In the genomic region with DNA sequence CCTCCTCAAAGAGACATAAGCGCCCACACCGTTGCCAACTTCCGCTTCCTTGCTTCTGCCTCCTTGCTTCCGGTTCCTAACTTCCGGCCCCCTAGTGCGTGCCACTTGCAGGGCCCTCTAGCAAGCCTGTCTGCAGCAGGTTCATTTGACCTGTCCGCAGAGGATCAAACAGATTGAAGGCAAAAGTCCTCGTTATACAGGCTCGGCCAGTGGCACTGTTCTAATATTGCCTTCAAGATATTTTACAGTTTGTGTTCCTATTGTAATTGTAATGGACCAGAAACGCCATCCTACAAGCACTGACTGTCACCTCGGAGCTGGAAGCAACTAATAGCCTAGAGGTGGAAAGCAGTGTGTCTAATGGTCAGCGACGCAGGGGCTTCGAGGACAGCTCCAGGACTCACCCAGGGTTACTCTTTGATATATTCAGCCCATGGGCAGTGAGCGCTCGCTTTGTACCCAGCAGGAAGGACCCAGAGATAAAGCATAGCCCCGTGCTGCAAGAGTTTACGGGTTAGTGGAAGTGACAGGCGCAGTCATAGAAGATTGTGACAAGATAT, we compare ENCODE assay signal across 37 mouse cellular contexts. TPM values are rescaled to one million over a fixed set of nuclear protein-coding genes. Genes with fewer than 3 reads are reported as not detected.
A peak's percentile ranks its signal among the peaks of the same experiment; 100 is the strongest.
DNase-seq lines count a peak whose midpoint lies in the region; ATAC-seq lines count a peak whose summit lies in the region.
"Had no signal": no experiment of that assay in that cellular context is flagged by ENCODE, and none has a peak within 500 bp of the region (broad histone marks: within the 10 kb centered on the region; RNA-seq: fewer than 3 reads in every experiment).

Enthd1 (minus strand) TSS at position 51 of the 560 bp plus-strand sequence.

- no peak within 1 kb of the TSS for H3K9ac ChIP-seq in heart, embryonic 12.5 days
- H3K9ac ChIP-seq: forebrain, postnatal 0 days; hindbrain, embryonic 14.5 days; limb, embryonic 13.5 days; lung, embryonic 15.5 days; neural tube, embryonic 13.5 days had no signal

- H3K27me3 ChIP-seq in heart, embryonic 10.5 days (ENCODE audit: insufficient read depth, poor library complexity, severe bottlenecking) = peaks cover 45% of the 10 kb centered on the region
- H3K27me3 ChIP-seq in heart, embryonic 12.5 days (replicated peaks) = peaks cover 49% of the 10 kb centered on the region
- H3K27me3 ChIP-seq: limb, embryonic 13.5 days; neural tube, embryonic 13.5 days had no signal

- 79% methylated on average over 19 of the region's 19 CpGs for WGBS in heart, embryonic 10.5 days
- 74% methylated on average over 19 of the region's 19 CpGs for WGBS in heart, embryonic 12.5 days

- no peak for ATAC-seq in heart, embryonic 12.5 days (ENCODE audit: insufficient number of reproducible peaks, low FRiP score)
- 0 out of 2 replicates have a peak, but pooled peaks have one; percentile 4 for ATAC-seq in megakaryocyte progenitor cell, adult 5-6 weeks (replicated peaks; ENCODE audit: poor library complexity)
- ATAC-seq in megakaryocyte, adult 5-6 weeks (ENCODE audit: poor library complexity, severe bottlenecking) = no peak
- ATAC-seq: forebrain, postnatal 0 days had no signal

- DNase-seq in heart, embryonic 10.5 days (ENCODE audit: low spot score) = peak; percentile 54
- peak; percentile 22 for DNase-seq in 416B (ENCODE audit: low read depth)
- peak; percentile 43 for DNase-seq in R1 (ENCODE audit: low read depth, low spot score)
- no peak for DNase-seq in gastrocnemius, postnatal 25 days
- DNase-seq: adrenal gland, postnatal 14 days; B cell, adult 2 months; cerebellum, adult 11 months; cerebellum, adult 9-10 months; cerebellum, postnatal 36 days; forebrain, postnatal 0 days; kidney, adult 8-10 months; kidney, postnatal 4 days; right cerebral cortex, adult 18-20 months had no signal

- H3K27ac ChIP-seq in heart, embryonic 10.5 days = no peak within 1 kb of the TSS
- H3K27ac ChIP-seq in heart, embryonic 12.5 days (ENCODE audit: poor library complexity, severe bottlenecking) = no peak within 1 kb of the TSS
- H3K27ac ChIP-seq: hindbrain, embryonic 14.5 days; kidney, postnatal 0 days; limb, embryonic 13.5 days; lung, embryonic 15.5 days; neural tube, embryonic 13.5 days; stomach, postnatal 0 days had no signal

- H3K4me1 ChIP-seq in heart, embryonic 10.5 days = peaks cover under 1% of the 10 kb centered on the region
- H3K4me1 ChIP-seq in heart, embryonic 12.5 days (replicated peaks) = peaks cover 6% of the 10 kb centered on the region
- H3K4me1 ChIP-seq: limb, embryonic 13.5 days; neural tube, embryonic 13.5 days had no signal

- H3K4me2 ChIP-seq in heart, embryonic 12.5 days = no peak within 1 kb of the TSS
- H3K4me2 ChIP-seq: heart, embryonic 11.5 days; hindbrain, embryonic 14.5 days; limb, embryonic 13.5 days; liver, embryonic 11.5 days; lung, embryonic 15.5 days; neural tube, embryonic 13.5 days had no signal

- no peaks in the 10 kb centered on the region for H3K36me3 ChIP-seq in heart, embryonic 10.5 days
- H3K36me3 ChIP-seq in heart, embryonic 12.5 days = no peaks in the 10 kb centered on the region
- H3K36me3 ChIP-seq: limb, embryonic 13.5 days; lung, embryonic 15.5 days; neural tube, embryonic 13.5 days had no signal

- no peak within 1 kb of the TSS for H3K4me3 ChIP-seq in heart, embryonic 10.5 days
- no peak within 1 kb of the TSS for H3K4me3 ChIP-seq in heart, embryonic 12.5 days
- H3K4me3 ChIP-seq: limb, embryonic 13.5 days; lung, embryonic 15.5 days; myocyte; neural tube, embryonic 13.5 days had no signal

- no peaks in the 10 kb centered on the region for H3K9me3 ChIP-seq in heart, embryonic 10.5 days
- no peaks in the 10 kb centered on the region for H3K9me3 ChIP-seq in heart, embryonic 12.5 days (replicated peaks)
- H3K9me3 ChIP-seq: limb, embryonic 13.5 days; lung, embryonic 15.5 days; neural tube, embryonic 13.5 days had no signal

RNA-seq across cellular contexts. Expression of gene Enthd1, which starts in this region (rescaled TPM):
- not detected in 2 replicates for polyA plus RNA-seq in heart, embryonic 10.5 days (2016; fragmentation: Nextera tagmentation; extraction: Ambion mirVana)
- not detected in 2 replicates for polyA plus RNA-seq in heart, embryonic 12.5 days (2016; fragmentation: Nextera tagmentation; extraction: Ambion mirVana)
- not detected in 2 replicates for total RNA-seq in megakaryocyte progenitor cell, adult 5-6 weeks (2015)
- not detected in 2 replicates for total RNA-seq in megakaryocyte progenitor cell, adult 5-6 weeks (2017)
- total RNA-seq in gastrocnemius, postnatal 25 days (2021) = not detected
- 0.11 TPM in 1 of 2 replicates, not detected in the other for total RNA-seq in megakaryocyte, adult 5-6 weeks (2015)
- total RNA-seq in megakaryocyte, adult 5-6 weeks (2017) = 0.18 TPM in 1 of 2 replicates, not detected in the other
- total RNA-seq: adrenal gland, postnatal 14 days; forebrain, postnatal 0 days; gastrocnemius, adult 8-10 months; hematopoietic stem cell, adult 5-6 weeks; layer of hippocampus, adult 8-10 months; layer of hippocampus, postnatal 25 days; left cerebral cortex, adult 8-10 months; left cerebral cortex, postnatal 36 days; megakaryocyte-erythroid progenitor cell, adult 5-6 weeks; midbrain, postnatal 0 days had no signal
- polyA plus RNA-seq: embryonic facial prominence, embryonic 11.5 days; forebrain, postnatal 0 days; heart, embryonic 11.5 days; heart, postnatal 0 days; hindbrain, embryonic 14.5 days; intestine, embryonic 14.5 days; kidney, postnatal 0 days; limb, embryonic 13.5 days; liver, embryonic 11.5 days; liver, embryonic 16.5 days; lung, embryonic 15.5 days; midbrain, postnatal 0 days; myocyte; neural tube, embryonic 13.5 days; stomach, postnatal 0 days had no signal

Comparison
In these comparisons a context has a peak if more than half of its experiments do, and no peak if none do; other contexts are left out.
1. Peak in DNase-seq in heart, embryonic 10.5 days; RNA of the gene not detected or under 1 TPM.
2. Peak in ATAC-seq in megakaryocyte progenitor cell, adult 5-6 weeks; RNA of the gene not detected or under 1 TPM.